Mouse (Mus musculus) T-helper 2 cell (primary cell): ENCODE data around the gene Hoxb1.

ENCODE experiments used
- in situ Hi-C: fragments of 300-600 bp; cut with MboI, MseI; formaldehyde crosslinking; loops from one replicate; pipeline ENCODE4 v1.15.1; 2025; ENCODE audit warnings: high pct_unique_total_duplicates

The Hoxb1 gene

GRCm38 (mm10) chr11:96365441-96366091 is at the start of gene Hoxb1:
Gene Hoxb1 (plus strand): TSS chr11:96365752.
- in situ Hi-C loops = no loop called here

- in situ Hi-C loops = no loop called here
Measured at GRCm38 (mm10) chr11:96316696-96317607, 48.6 kb upstream of the Hoxb1 start.

GRCm38 (mm10) chr11:96317608-96318367 is 47.8 kb upstream of the Hoxb1 start, which contains the start of gene Hoxb4:
Gene Hoxb4 (plus strand): TSS chr11:96318267.
- in situ Hi-C loops = no loop called here

GRCm38 (mm10) chr11:96318368-96319070 is 47.0 kb upstream of the Hoxb1 start:
- in situ Hi-C loops = no loop called here

- in situ Hi-C loops = no loop called here
Measured at GRCm38 (mm10) chr11:96319071-96319902, 46.3 kb upstream of the Hoxb1 start.

- in situ Hi-C loops = no loop called here
Measured at GRCm38 (mm10) chr11:96319910-96320309, 45.6 kb upstream of the Hoxb1 start.

GRCm38 (mm10) chr11:96320688-96321087 is 44.9 kb upstream of the Hoxb1 start:
- in situ Hi-C loops = no loop called here

- in situ Hi-C loops = no loop called here
Measured at GRCm38 (mm10) chr11:96321846-96322245, 43.7 kb upstream of the Hoxb1 start.

GRCm38 (mm10) chr11:96322738-96323137 is 42.8 kb upstream of the Hoxb1 start:
- in situ Hi-C loops = no loop called here

- in situ Hi-C loops = no loop called here
Measured at GRCm38 (mm10) chr11:96323154-96323553, 42.4 kb upstream of the Hoxb1 start, which contains the start of gene Hoxb3. Gene Hoxb3 (plus strand): TSS chr11:96323326.

- in situ Hi-C loops = no loop called here
Measured at GRCm38 (mm10) chr11:96324125-96324524, 41.4 kb upstream of the Hoxb1 start.

GRCm38 (mm10) chr11:96324965-96325364 is 40.6 kb upstream of the Hoxb1 start:
- in situ Hi-C loops = no loop called here

GRCm38 (mm10) chr11:96325747-96326212 is 39.8 kb upstream of the Hoxb1 start:
- in situ Hi-C loops = no loop called here

- in situ Hi-C loops = no loop called here
Measured at GRCm38 (mm10) chr11:96326705-96327104, 38.8 kb upstream of the Hoxb1 start.

GRCm38 (mm10) chr11:96327122-96327521 is 38.4 kb upstream of the Hoxb1 start:
- in situ Hi-C loops = no loop called here

GRCm38 (mm10) chr11:96327750-96328149 is 37.8 kb upstream of the Hoxb1 start:
- in situ Hi-C loops = no loop called here

GRCm38 (mm10) chr11:96328605-96329004 is 36.9 kb upstream of the Hoxb1 start:
- in situ Hi-C loops = no loop called here

- in situ Hi-C loops = no loop called here
Measured at GRCm38 (mm10) chr11:96332105-96332504, 33.4 kb upstream of the Hoxb1 start.

- in situ Hi-C loops = no loop called here
Measured at GRCm38 (mm10) chr11:96332618-96333032, 32.9 kb upstream of the Hoxb1 start.
